Mouse (Mus musculus): Measurements from ENCODE around the gene Poglut1.

GRCm38 (mm10) chr16:38519140-38519539 lies 30.9 kb downstream of the Poglut1 start:
- TF ChIP-seq GATA1 (IDR thresholded peaks at IDR 0.05; ENCODE audit: low read length) (no peak), TAL1 (IDR thresholded peaks at IDR 0.05; ENCODE audit: low read length) (no peak)
